Mouse (Mus musculus): ENCODE data around the gene Serinc5. TPM values are rescaled to one million over a fixed set of nuclear protein-coding genes. Genes with fewer than 3 reads are reported as not detected.

Serinc5 gene
- total RNA-seq, 2 experiments from 2014 or later: 67.1 to 72.1 TPM

DNA sequence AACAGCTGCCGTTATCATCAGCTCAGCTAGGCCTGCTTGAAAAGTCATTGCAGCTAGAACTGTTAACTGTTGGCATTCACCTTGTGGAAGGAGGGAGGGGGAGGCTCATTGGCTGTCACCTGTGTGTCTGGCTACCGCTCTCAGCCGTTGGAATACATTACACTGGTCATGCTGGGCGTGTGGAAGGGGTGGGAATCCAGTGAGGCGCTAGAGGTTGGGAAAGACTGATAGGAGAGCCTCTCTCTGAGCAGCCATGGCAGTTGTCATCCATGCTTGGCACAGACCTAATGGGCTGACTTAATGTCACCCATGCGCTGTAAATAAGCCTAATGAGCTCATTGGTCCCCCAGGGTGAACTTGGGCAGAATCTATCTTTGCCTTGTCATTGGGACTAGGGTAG lies 120.9 kb downstream of the Serinc5 start:
- Histone ChIP-seq H3K27ac (no peak overlapping the region), H3K4me3 (no peak overlapping the region)
- no peak for DNase-seq (ENCODE audit: low spot score in 2 of 2)
- TF ChIP-seq CTCF (conservative IDR thresholded peaks at IDR 0.05): no peak

DNA sequence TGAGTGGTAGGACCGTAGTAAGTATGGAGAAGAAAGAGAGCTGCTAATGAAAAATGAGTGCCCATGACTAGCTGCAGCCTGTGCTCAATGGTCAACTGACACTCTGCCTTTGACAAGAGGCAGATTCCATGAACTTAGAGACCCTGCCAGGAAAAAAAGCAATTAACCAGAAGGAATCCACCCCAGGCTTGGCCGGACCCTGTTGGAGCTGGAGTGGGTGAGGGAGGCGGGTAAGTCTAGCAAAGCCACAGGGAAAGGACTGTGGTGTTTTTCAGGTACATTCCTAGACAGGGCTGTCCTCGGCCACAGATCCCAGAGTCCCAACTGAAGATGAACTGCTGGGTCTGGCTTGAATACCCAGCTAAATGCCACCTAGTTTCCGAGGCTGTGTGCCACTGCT lies 121.9 kb downstream of the Serinc5 start:
- Histone ChIP-seq H3K4me3 (no peak overlapping the region; the same call in 1 of the 2 replicates), H3K27ac (no peak overlapping the region)
- DNase-seq (ENCODE audit: low spot score in 2 of 2): no peak
- no peak for TF ChIP-seq CTCF (conservative IDR thresholded peaks at IDR 0.05)

DNA sequence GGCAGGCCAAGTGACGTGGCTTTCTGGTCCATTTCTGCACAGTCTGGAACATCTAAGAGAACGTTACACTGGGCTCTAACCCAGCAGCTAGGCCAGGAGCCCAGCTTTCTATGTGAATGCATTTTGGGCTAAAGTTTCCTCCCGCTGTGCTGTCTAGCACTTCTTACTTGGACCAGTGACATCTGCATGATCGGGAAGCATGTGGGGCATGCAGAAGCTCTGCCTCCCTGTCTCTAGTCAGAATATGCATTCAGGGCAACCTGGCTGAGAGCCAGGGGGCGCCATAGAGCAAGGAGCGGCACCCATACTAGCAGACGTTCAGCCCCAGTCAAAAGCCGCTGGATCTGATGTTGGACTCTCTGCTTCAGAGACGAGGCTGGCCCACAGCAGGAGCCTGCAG lies 122.4 kb downstream of the Serinc5 start:
- no peak overlapping the region; the same call in 1 of the 2 replicates for H3K4me3 ChIP-seq
- peak in 1 of 2 experiments; percentile 56 for DNase-seq (ENCODE audit: low spot score in 2 of 2)
- H3K27ac ChIP-seq: no peak overlapping the region
- TF ChIP-seq CTCF (conservative IDR thresholded peaks at IDR 0.05): peak; percentile 72

DNA sequence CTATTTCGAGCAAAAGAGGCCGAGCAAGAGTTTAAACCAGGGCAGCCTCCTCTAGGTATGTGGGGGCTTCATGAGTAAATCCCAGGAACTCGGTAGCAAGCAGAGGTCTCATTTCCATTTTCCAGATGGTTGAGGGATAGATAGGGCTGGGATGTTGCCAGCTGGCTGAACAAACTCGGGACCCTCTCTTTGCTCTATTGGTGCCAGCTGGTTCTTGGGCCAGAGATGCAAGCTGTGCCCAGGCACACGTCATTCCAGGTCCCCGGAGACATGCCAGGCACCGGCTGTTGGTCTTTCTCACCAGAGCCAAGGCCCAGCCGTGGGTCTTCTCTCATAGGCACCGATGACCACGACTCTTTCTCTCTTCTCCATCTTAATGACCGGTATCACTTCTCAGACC lies 122.8 kb downstream of the Serinc5 start:
- no peak overlapping the region; the same call in 1 of the 2 replicates for H3K4me3 ChIP-seq
- no peak for TF ChIP-seq CTCF (conservative IDR thresholded peaks at IDR 0.05)
- no peak for DNase-seq (ENCODE audit: low spot score in 2 of 2)
- no peak overlapping the region for H3K27ac ChIP-seq

DNA sequence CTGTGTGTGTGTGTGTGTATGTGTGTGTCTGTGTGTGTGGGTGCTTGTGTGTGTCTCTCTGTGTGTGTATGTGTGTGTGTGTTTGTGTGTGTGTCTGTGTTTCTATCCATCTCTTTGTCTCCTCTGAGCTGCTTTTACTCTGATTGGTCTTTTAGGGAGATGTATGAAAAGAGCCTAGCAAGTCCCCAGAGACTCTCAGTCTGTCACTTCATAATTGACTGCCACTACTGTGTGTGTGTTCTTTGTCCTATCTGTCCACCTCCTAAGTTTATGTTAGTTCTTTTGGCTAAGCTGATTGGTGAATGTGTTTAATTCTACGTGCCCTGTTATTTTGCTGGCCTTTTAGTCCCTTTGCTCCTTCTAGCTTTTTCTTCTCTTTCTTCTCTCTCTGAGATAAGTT lies 124.8 kb downstream of the Serinc5 start:
- Histone ChIP-seq H3K4me3 (no peak overlapping the region), H3K27ac (no peak overlapping the region)
- no peak for TF ChIP-seq CTCF (conservative IDR thresholded peaks at IDR 0.05)
- no peak for DNase-seq (ENCODE audit: low spot score in 2 of 2)

DNA sequence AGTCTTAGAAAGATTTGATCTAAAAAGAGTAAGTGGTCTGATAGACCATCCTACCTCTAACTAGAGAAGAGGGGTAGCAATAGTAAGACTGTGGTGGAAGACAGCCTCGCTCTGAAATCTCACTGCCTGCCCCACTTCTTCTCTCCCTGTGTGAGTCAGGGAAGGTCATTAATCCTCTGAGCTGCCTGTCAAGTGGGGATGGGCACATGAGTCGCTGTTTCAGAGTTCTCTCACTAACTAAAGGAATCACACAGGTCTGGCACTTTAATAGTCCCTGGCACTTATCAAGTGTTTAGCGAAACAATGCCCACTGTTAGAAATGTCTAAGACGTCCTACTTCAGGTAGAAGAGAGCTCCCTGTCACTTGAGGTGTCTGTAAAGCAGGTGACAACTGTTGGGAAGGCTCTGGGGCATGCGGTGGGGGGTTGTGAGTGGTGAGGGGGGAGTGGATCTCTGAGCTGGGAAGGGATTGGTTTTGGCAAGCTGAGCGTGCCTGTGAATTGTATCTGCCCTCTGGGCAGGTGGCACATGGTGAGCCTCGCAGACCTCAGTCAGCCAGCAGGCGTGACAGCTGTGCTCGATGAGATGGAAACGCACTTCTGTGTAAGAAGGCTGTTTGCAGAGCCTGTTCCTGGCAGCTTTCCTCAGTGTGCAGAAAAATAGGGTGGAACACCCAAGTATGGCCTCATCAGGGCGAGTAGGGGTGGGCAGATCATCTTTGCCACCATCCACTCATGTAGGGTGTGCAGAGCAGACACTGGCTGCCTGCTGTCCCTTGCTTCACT lies 125.8 kb downstream of the Serinc5 start:
- Histone ChIP-seq H3K4me3 (no peak overlapping the region), H3K27ac (peak overlapping the region; percentile 55; the same call in 1 of the 2 replicates)
- peak; percentile 62 to 64 for DNase-seq (ENCODE audit: low spot score in 2 of 2)
- no peak for TF ChIP-seq CTCF (conservative IDR thresholded peaks at IDR 0.05)

DNA sequence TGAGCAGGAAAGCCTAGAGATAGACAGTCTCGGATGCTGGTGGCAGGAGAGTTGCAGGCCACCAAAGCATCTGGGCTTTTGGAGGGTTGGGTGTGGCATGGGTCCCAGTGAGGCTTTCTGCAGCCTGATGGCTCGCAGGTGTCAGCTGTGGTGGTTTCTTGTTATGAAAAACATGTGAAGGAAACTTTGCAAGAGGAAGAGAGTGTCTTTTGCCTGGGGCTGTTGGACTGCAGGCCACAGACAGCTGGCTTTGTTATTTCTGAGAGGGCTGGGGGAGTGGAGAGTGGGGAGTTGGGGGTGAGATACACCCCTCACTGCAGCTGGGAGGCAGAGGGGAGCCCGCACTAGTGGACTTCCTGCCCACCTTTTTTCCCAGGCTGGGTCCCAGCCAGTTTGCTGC lies 127.9 kb downstream of the Serinc5 start:
- H3K27ac ChIP-seq: no peak overlapping the region
- no peak overlapping the region for H3K4me3 ChIP-seq
- no peak for DNase-seq (ENCODE audit: low spot score in 2 of 2)
- no peak for TF ChIP-seq CTCF (conservative IDR thresholded peaks at IDR 0.05)

DNA sequence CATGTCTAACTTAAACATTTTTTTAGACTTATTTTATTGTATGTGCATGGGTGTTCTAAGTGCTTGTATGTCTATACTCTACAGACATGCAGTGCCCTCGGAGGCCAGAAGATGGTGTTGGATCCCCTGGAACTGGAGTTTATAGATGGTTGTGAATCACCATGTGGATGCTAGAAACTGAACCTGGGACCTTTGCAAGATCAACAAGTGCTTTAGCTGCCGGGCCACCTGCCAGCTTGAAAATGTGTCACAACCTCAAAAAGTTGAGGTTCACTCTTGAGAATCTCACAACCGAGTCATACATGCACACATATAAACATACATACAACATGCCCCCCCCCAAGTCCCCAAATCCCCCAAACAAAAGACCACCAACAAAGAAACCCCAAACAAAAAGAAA lies 129.0 kb downstream of the Serinc5 start:
- Histone ChIP-seq H3K27ac (no peak overlapping the region), H3K4me3 (no peak overlapping the region)
- DNase-seq (ENCODE audit: low spot score in 2 of 2): no peak
- peak; percentile 14; the same call in 1 of the 2 replicates for TF ChIP-seq CTCF (conservative IDR thresholded peaks at IDR 0.05)

DNA sequence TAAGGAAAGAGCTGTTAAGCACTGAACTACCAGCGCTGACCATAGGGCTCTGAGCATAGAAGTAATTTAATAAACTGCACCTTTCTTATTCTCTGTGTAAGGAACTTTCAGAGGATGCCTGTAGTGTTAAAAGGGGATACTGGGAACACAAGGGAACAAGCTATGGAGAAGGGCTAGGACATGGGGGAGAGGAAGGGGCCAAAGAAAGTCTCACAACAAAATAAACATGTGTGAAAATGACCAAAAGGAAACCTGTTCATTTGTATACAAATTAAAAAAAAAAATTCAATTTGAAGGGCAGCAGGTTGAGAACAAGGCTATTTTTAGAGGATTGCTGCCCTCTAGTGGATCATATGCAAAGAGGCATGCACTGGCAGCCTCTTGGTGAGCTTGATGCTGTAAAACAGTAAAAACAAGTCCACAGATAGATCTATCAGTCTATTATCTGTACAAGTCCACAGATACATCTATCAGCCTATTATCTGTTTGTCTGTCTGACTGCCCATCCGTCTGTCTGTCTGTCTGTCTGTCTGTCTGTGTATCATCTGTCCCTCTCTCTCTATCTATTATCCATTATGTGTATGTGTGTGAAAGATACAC lies 129.9 kb downstream of the Serinc5 start:
- DNase-seq (ENCODE audit: low spot score in 2 of 2): peak; percentile 58 to 61
- Histone ChIP-seq H3K27ac (no peak overlapping the region), H3K4me3 (no peak overlapping the region)
- peak; percentile 90 for TF ChIP-seq CTCF (conservative IDR thresholded peaks at IDR 0.05)

DNA sequence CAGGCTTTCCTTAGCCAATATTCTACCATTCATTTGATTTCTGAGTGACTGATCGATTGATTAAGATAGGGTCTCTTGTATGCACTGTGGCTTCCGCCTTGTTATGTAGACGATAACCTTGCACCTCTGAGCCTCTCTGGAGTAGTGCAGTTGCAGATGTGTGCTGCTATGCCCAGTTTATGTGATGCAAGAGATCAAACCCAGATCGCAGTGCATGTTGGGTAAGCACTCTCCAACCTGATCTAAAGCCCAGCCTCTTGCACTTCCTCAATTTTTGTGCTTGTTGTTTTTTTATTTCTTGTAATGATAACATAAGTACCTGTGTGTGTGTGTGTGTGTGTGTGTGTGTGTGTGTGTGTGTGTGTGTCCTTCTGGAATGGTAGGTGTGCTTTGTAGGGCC lies 132.0 kb downstream of the Serinc5 start:
- DNase-seq (ENCODE audit: low spot score in 2 of 2): no peak
- Histone ChIP-seq H3K4me3 (no peak overlapping the region), H3K27ac (no peak overlapping the region)
- no peak for TF ChIP-seq CTCF (conservative IDR thresholded peaks at IDR 0.05)

DNA sequence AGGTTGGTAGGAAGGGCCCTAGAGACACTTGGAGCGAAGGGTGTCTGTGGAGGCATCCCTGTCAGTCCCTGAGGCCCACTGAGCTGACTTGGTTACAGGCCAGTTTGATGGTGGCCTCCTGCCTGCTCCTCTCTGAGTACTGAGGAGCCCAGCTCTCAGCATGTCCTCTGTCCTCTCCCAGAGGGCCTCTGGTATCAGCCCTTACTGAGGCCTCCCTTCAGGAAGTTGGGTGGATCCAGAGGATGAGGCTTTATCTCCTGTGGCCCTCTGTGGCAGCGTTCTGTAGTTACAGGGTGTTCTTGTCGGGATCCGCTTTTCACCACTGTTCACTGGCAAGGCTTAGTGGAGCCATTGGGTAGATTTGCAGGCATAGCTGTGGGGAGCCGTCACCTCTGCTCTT lies 132.4 kb downstream of the Serinc5 start:
- DNase-seq (ENCODE audit: low spot score in 2 of 2): no peak
- H3K27ac ChIP-seq: no peak overlapping the region
- no peak for TF ChIP-seq CTCF (conservative IDR thresholded peaks at IDR 0.05)

DNA sequence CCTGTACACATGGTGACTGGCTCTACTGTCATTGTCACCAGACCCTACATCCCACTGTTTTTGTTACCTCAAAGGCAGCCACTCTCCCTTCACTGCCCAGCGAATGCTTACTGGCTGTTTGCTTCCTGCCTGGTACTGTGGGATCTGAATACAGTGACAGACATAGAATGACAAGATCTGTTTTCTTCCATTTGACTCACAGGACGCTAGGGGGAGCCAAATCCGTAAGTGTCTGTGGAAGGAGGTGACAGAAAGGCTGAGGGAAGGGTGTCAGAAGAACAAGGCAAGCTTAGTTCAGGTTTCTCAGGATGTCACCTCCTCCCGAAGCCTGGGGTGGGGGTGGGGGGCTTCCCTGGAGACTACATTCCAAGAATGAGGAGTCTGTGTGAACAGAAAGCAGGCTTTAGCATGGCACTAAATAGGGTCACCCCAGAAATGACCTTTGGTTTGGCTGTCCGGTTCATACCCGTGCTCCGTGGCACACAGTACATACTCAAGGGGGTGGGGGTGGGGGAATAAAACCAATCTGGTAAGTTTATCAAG lies 140.2 kb downstream of the Serinc5 start:
- Histone ChIP-seq H3K4me3 (no peak overlapping the region), H3K27ac (peak overlapping the region; percentile 91)
- peak; percentile 80 for TF ChIP-seq CTCF (conservative IDR thresholded peaks at IDR 0.05)
- DNase-seq (ENCODE audit: low spot score in 2 of 2): peak; percentile 79 to 85

More for the DNA sequence above, 132.4 kb downstream of the Serinc5 start:
- no peak overlapping the region for H3K4me3 ChIP-seq

DNA sequence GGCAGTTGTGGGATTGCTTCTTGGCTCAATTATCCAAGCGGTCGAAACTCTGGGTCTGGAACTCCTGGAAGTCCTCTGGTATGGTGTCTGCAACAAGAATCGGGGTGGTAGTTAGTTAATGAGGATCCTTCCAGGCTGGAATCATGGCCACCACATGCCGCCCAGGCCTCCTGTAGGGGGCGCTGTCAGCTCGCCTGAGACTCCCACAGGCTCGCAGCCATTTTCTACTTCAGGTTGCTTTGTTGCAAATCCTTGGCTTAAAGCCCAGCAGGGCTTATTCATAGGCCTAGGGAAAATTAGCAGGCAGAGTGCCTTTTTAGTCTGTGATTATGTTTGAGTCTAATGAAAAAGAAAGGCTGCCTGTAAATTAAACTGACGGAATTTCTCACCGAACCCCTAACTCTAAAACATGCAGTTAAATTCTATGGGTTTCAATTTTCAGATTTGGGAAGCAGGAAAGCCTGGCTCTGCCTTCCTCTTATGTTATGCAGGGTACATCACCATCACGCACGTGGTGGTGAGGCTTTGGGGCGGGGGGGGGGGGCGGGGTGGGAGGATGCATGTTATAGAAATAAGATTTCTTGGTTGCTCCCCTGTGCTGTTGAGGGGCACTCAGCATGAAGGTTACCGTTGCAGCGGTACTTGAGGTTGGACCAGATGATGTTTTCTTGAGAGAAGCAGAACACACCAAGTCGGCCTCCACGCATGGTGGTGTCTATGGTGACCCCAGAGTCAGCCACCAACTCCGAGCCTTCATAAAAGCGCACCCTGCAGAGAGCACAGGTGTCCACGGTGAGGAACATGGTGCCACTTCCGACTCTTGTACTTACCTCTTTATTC lies 141.1 kb downstream of the Serinc5 start:
- peak; percentile 97 for TF ChIP-seq CTCF (conservative IDR thresholded peaks at IDR 0.05)
- peak; percentile 95 to 96 for DNase-seq (ENCODE audit: low spot score in 2 of 2)
- peak overlapping the region; percentile 91 for H3K27ac ChIP-seq
- no peak overlapping the region; the same call in 1 of the 2 replicates for H3K4me3 ChIP-seq

Measured in layer of hippocampus, adult 2 months (tissue).